Mouse (Mus musculus): ENCODE data around the gene Dlx3.

GRCm38 (mm10) chr11:95130668-95131252, 10.8 kb downstream of the Dlx3 start:
- no peak for TF ChIP-seq CTCF (IDR thresholded peaks at IDR 0.05; ENCODE audit: extremely low read depth, insufficient read depth, insufficient read length, insufficient replicate concordance)
- TF ChIP-seq POLR2A (IDR thresholded peaks at IDR 0.05; ENCODE audit: low read depth, low read length): no peak
